Mouse (Mus musculus) layer of hippocampus, adult 18-20 months (tissue): Measurements from ENCODE around the gene Slc4a1. TPM values are rescaled to one million over a fixed set of nuclear protein-coding genes. Genes with fewer than 3 reads are reported as not detected.

Experiments used
- DNase-seq, 2 experiments: peaks; one replicate each; pipeline ENCODE4 v3.0.0; 2022; ENCODE audit warnings: low spot score in 2 of 2
- total RNA-seq, 2 experiments: library from RNA; stranded (reverse); gene quantifications; 2 replicates each; pipeline ENCODE4 v1.2.3; 2021

The Slc4a1 gene
- total RNA-seq, 2 experiments from 2014 or later: 0.30 to 0.41 TPM

- DNase-seq: no peak
Measured at GRCm38 (mm10) chr11:102327250-102327649, 38.8 kb downstream of the Slc4a1 start.

DNA sequence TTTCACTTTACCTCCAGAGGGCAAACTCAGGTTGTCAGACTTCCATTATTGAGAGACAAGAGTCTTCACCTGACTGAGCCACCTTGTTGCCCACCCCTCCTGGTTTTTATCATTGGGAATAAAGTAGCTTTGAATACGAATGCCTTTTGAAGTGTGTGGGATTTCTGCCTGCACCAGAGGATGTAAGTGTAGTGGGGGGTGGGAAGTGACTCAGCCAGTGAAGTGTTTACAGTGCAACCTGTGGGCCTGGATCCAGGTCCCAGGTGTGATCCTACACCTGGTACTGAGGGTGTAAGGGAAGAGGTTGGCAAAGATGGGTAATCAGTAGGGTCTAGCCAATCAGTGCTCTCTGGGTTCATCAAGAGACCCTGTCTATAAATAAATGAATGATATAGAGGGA is 42.5 kb downstream of the Slc4a1 start:
- no peak for DNase-seq

DNA sequence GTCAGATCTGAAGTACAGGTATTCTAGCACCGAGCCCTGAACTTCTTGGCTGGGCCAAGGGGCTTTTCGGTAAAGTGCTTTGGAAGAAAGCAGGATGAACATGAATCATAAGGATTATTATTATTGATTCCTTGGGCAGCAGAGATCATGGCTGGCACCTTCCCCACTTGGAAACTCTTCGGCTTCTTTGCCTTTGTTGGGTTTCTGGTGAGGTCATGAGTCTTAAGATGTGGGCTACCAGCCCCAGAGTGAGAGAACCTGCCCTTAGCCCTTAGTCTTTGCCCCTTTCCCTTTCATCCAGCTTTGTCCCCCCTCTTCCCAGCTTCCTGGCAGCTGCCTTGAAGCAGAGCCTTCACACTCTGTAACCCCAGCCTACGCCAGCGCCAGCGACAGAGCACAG is 44.1 kb downstream of the Slc4a1 start:
- no peak for DNase-seq

GRCm38 (mm10) chr11:102320686-102321005 is 45.4 kb downstream of the Slc4a1 start:
- peak; percentile 68 to 75 for DNase-seq

DNA sequence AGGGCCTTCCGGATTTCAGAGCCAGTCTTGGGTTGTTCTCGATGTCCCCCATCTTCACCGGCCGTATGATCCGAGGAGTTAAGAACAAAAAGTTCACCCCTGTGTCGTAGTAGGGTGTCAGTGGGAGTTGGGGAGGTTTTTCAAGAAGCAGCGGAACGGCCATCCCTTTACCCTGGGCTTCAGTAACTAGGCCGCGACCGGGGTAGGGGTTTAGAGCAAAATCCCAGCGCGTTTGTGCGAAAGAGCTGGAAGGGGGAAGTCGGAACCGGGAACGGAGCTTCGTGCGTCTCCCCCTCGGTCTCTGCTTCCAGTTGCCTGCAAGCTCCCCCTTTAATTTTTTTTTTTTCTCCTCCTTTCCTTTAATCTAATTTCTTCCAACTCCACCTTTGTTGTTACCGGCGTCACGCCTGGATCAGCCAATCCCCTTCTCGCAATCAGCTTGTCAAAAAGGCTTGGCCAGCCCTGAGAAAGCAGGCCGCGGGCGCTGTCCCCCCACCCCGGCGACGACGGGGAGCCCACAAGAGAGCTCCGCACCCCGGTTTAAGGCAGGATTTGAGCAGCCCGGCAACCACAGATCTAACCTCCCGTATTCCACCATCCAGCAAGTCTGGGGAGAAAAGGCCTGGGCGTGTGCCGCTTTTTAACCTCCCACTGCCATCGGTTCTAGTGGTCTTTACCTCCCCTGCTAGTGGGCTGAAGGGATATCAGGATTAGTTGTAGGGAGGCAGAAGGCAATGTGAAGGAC is 45.9 kb downstream of the Slc4a1 start:
- DNase-seq: peak; percentile 91 to 93

DNA sequence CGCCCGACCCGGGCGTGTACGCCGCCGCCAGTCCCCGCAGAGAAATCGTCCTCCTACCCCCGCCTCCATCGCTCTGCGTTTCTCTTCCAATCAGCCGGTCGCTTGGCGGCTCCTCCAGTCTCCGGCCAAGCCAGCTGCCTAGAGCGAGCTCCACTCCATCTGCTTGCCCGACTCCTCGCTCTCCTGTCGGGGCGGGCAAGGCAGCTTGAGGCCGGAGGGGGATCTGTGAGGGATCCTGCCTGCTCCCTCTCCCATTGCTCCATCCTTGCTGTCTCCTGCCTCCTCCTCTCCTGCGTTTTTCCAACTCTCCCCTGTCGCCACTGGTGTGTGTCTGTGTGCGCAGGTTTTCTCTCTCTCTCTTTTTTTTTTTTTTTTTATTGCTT is 46.6 kb downstream of the Slc4a1 start, which contains the start of gene Ubtf:
Ubtf (minus strand) TSS at position 333 of the 383 bp plus-strand sequence.
- DNase-seq: peak; percentile 78 to 86

GRCm38 (mm10) chr11:102318576-102319409 is 47.2 kb downstream of the Slc4a1 start:
- peak; percentile 53 to 61 for DNase-seq

DNA sequence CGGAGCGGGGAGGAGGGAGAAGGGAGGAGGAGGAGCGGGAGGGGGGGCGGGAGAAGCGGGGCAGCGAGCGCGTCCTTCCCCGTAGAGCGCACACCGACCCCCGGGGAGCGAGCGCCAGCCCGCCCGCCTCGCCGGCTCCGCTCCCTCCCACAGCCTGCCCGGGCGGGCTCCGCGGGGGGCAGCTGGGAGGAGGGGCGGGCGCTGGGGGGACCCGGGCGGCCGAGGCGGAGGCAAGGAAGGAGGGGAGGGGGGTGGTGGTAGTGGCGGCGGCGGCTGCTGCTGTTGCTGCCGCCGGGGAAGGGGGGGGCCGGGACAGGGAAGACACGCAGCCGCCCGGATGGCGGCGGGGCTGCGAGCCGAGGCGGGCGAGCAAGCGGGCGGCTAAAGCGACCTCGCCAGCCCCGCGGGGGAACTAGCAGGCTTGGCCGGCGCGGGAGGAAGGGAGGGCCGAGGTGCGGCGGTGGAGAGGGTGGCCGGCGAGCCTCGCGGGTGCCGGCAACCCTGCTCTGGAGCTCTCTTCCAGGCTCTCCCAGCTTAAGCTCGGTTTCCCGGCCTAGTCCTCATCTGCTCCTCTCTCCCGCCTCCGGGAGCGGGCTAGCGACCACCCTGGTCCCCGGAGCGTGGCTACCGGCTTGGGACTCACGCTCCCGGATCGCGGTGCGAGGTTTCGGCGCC is 48.0 kb downstream of the Slc4a1 start:
- DNase-seq: peak in 1 of 2 experiments; percentile 61

DNA sequence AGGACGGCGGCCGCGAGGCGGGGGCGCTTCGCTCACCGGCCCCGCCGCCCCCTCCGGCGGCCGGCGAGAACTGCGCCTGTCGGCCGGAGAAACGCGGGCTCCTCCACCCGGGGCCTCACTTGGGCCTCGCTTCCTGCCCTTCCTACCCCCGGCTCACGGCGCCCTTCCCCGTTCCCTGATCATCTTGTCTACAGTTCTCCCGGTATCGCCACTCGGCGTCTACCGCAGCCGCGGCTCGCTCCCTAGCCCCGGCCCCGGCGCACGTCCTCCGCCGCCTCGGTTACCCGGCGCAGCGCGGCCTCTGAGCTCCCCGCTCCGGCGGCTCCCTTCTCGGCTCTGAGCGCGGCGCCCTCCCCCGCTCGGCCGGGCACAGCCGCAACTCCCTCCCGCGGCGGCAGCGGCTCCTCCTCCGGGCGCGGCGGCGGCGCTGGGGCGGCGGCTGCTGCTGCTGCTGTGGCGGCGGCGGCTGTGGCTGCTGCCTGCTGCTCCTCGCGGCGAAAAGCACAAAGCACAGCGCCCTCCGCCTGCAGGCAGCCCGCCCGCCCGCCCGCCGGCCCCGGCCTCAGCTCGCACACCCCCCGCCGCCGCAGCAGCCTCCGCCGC is 48.6 kb downstream of the Slc4a1 start:
- peak; percentile 50 to 74 for DNase-seq

DNA sequence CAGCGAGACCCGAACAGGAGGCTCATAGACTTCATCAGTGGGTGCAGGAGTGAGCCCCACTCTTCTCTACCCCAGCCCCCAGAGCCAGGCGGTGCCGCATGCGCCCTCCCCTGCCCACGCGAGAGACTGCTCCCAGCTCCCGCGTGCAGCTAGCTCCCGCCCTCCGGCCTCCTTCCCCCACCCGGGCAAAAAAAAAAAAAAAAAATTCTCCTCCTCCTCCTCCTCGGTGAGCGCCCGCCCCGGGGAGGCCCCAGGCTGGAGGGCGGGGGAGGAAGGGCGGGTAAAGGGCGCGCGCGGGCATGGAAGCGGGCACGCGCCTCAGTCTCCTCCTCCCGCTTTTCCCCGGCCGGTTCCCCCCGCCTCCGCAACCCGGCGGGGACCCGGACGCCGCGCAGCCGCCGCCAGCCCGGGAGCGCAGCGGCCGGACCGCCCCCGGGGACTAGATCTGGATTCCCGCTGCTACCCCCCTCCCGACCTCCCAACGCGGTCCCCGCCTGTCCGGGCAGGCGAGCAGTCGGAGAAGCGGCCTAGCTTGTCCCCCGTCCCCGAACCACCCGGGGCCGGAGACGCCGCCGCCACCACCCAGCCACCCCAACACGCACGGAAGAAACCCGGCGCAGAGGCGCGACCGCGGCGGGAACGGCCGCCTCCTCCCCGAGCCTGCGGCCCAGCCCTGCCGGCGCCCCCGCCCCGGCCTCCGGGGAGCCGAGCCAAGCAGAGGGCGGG is 49.3 kb downstream of the Slc4a1 start:
- DNase-seq: peak; percentile 85 to 87

GRCm38 (mm10) chr11:102315690-102316571 is 50.1 kb downstream of the Slc4a1 start:
- DNase-seq: no peak

GRCm38 (mm10) chr11:102314321-102314720 is 51.7 kb downstream of the Slc4a1 start:
- no peak for DNase-seq

GRCm38 (mm10) chr11:102312586-102312985 is 53.4 kb downstream of the Slc4a1 start:
- DNase-seq: no peak

GRCm38 (mm10) chr11:102311966-102312365 is 54.0 kb downstream of the Slc4a1 start:
- no peak for DNase-seq

GRCm38 (mm10) chr11:102310768-102311695 is 55.0 kb downstream of the Slc4a1 start:
- no peak for DNase-seq

DNA sequence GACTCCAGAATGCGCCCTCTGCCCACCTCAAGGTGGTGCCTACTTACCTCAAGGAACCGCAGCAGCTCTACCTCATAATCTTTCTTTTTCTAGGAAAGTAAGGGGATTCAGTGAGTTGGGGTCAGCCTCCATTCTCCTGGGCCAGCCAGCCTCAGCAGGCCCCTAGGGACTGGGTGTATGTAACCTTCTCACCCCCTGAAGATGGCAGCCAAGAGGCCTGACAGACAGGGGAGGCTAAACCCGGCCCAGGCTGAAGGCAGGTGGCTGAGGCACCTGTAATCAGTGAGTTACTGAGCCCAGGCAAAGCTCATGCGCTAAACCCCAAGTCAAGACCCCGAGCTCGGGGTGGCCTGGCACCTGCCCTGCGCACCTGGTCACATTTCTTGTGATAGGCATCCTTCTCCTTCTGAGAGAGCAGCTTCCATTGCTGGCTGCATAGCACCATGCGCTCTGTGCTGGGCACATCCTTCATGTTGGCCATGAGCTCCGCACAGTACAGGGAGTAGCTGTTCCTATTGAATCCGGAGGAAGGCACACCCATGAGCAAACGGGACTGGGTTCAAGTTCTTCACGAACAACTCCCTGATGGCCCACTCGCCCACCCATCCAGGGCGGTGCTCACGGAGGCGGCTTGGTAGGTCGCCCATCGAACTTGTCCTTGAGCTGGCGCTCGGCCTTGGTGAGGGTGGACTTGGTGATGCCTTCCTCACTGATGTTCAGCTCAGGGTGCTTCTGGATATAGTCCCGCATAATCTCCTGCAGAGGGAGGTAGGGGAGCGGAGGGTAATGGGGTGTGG is 56.0 kb downstream of the Slc4a1 start:
- no peak for DNase-seq

GRCm38 (mm10) chr11:102308979-102309378 is 57.0 kb downstream of the Slc4a1 start:
- peak; percentile 95 to 97 for DNase-seq

GRCm38 (mm10) chr11:102308104-102308503 is 57.9 kb downstream of the Slc4a1 start:
- no peak for DNase-seq
